Mouse (Mus musculus): ENCODE data around the gene Nt5dc2. TPM values are rescaled to one million over a fixed set of nuclear protein-coding genes. Genes with fewer than 3 reads are reported as not detected.

Gene Nt5dc2
- 558 and 609 TPM in 2 replicates for polyA plus RNA-seq (2016; fragmentation: Nextera tagmentation; extraction: Ambion mirVana)

- WGBS, result 6% methylated on average over 50 of the region's 63 CpGs
These were observed at the start of gene Nt5dc2 for GRCm38 (mm10) chr14:31130236-31131220. Gene Nt5dc2, plus strand, starts transcription at chr14:31131053.

GRCm38 (mm10) chr14:31081147-31081546 is 49.7 kb upstream of the Nt5dc2 start:
- DNase-seq (ENCODE audit: extremely low spot score, low spot score), result no peak
- Histone ChIP-seq H3K36me3 (replicated peaks) (peaks cover 97% of the 10 kb centered on the region), H3K27me3 (ENCODE audit: poor library complexity, severe bottlenecking) (no peaks in the 10 kb centered on the region), H3K9me3 (no peaks in the 10 kb centered on the region), H3K4me3 (no peak overlapping the region), H3K27ac (no peak overlapping the region), H3K4me1 (no peaks in the 10 kb centered on the region)

More at GRCm38 (mm10) chr14:31130236-31131220, at the start of gene Nt5dc2:
- peak; percentile 90 for DNase-seq (ENCODE audit: extremely low spot score, low spot score)
- Histone ChIP-seq H3K4me3 (peak within 1 kb of the TSS; percentile 98), H3K9me3 (no peaks in the 10 kb centered on the region), H3K36me3 (replicated peaks) (peaks cover 48% of the 10 kb centered on the region), H3K27me3 (ENCODE audit: poor library complexity, severe bottlenecking) (no peaks in the 10 kb centered on the region), H3K4me1 (peaks cover 74% of the 10 kb centered on the region), H3K27ac (peak within 1 kb of the TSS; percentile 98)

- H3K4me3 ChIP-seq, result no peak overlapping the region
- H3K27me3 ChIP-seq (ENCODE audit: poor library complexity, severe bottlenecking), result no peaks in the 10 kb centered on the region
- H3K9me3 ChIP-seq, result no peaks in the 10 kb centered on the region
- no peak for DNase-seq (ENCODE audit: extremely low spot score, low spot score)
- 88% methylated on average over 6 of the region's 6 CpGs for WGBS
- H3K36me3 ChIP-seq (replicated peaks), result peaks cover 99% of the 10 kb centered on the region
- H3K4me1 ChIP-seq, result no peaks in the 10 kb centered on the region
- no peak overlapping the region for H3K27ac ChIP-seq
These were observed 43.4 kb upstream of the Nt5dc2 start for GRCm38 (mm10) chr14:31087433-31087832.

GRCm38 (mm10) chr14:31088515-31088914 is 42.3 kb upstream of the Nt5dc2 start:
- Histone ChIP-seq H3K27ac (no peak overlapping the region), H3K9me3 (no peaks in the 10 kb centered on the region), H3K36me3 (replicated peaks) (peaks cover 99% of the 10 kb centered on the region), H3K27me3 (ENCODE audit: poor library complexity, severe bottlenecking) (no peaks in the 10 kb centered on the region), H3K4me1 (no peaks in the 10 kb centered on the region), H3K4me3 (no peak overlapping the region)
- WGBS, result 97% methylated on average over 2 of the region's 2 CpGs
- DNase-seq (ENCODE audit: extremely low spot score, low spot score), result no peak

GRCm38 (mm10) chr14:31089918-31090317 is 40.9 kb upstream of the Nt5dc2 start:
- peaks cover 100% of the 10 kb centered on the region for H3K36me3 ChIP-seq (replicated peaks)
- H3K27me3 ChIP-seq (ENCODE audit: poor library complexity, severe bottlenecking), result no peaks in the 10 kb centered on the region
- no peak overlapping the region for H3K4me3 ChIP-seq
- DNase-seq (ENCODE audit: extremely low spot score, low spot score), result no peak
- no peak overlapping the region for H3K27ac ChIP-seq
- H3K4me1 ChIP-seq, result no peaks in the 10 kb centered on the region
- H3K9me3 ChIP-seq, result no peaks in the 10 kb centered on the region
- WGBS, result 94% methylated on average over 1 of the region's 1 CpGs

- no peak overlapping the region for H3K4me3 ChIP-seq
- peaks cover 98% of the 10 kb centered on the region for H3K36me3 ChIP-seq (replicated peaks)
- WGBS, result 92% methylated on average over 2 of the region's 2 CpGs
These were observed 25.7 kb upstream of the Nt5dc2 start for GRCm38 (mm10) chr14:31105156-31105555.

GRCm38 (mm10) chr14:31110613-31111012 is 20.2 kb upstream of the Nt5dc2 start:
- Histone ChIP-seq H3K9me3 (no peaks in the 10 kb centered on the region), H3K36me3 (replicated peaks) (peaks cover 100% of the 10 kb centered on the region)
- WGBS, result 87% methylated on average over 3 of the region's 3 CpGs

More at GRCm38 (mm10) chr14:31105156-31105555, 25.7 kb upstream of the Nt5dc2 start:
- Histone ChIP-seq H3K27ac (no peak overlapping the region), H3K27me3 (ENCODE audit: poor library complexity, severe bottlenecking) (no peaks in the 10 kb centered on the region), H3K4me1 (no peaks in the 10 kb centered on the region), H3K9me3 (no peaks in the 10 kb centered on the region)
- DNase-seq (ENCODE audit: extremely low spot score, low spot score), result no peak

GRCm38 (mm10) chr14:31112187-31112586 is 18.7 kb upstream of the Nt5dc2 start:
- Histone ChIP-seq H3K27ac (no peak overlapping the region), H3K27me3 (ENCODE audit: poor library complexity, severe bottlenecking) (no peaks in the 10 kb centered on the region), H3K9me3 (no peaks in the 10 kb centered on the region), H3K36me3 (replicated peaks) (peaks cover 100% of the 10 kb centered on the region), H3K4me1 (no peaks in the 10 kb centered on the region), H3K4me3 (no peak overlapping the region)
- WGBS, result 93% methylated on average over 5 of the region's 5 CpGs
- DNase-seq (ENCODE audit: extremely low spot score, low spot score), result no peak

More at GRCm38 (mm10) chr14:31110613-31111012, 20.2 kb upstream of the Nt5dc2 start:
- Histone ChIP-seq H3K4me1 (no peaks in the 10 kb centered on the region), H3K27me3 (ENCODE audit: poor library complexity, severe bottlenecking) (no peaks in the 10 kb centered on the region), H3K4me3 (no peak overlapping the region), H3K27ac (no peak overlapping the region)
- DNase-seq (ENCODE audit: extremely low spot score, low spot score), result no peak

GRCm38 (mm10) chr14:31114011-31114410 is 16.8 kb upstream of the Nt5dc2 start:
- Histone ChIP-seq H3K4me1 (no peaks in the 10 kb centered on the region), H3K36me3 (replicated peaks) (peaks cover 100% of the 10 kb centered on the region), H3K27me3 (ENCODE audit: poor library complexity, severe bottlenecking) (no peaks in the 10 kb centered on the region), H3K27ac (no peak overlapping the region), H3K9me3 (no peaks in the 10 kb centered on the region), H3K4me3 (no peak overlapping the region)
- DNase-seq (ENCODE audit: extremely low spot score, low spot score), result no peak
- WGBS, result 89% methylated on average over 3 of the region's 3 CpGs

GRCm38 (mm10) chr14:31115522-31115921 is 15.3 kb upstream of the Nt5dc2 start:
- Histone ChIP-seq H3K9me3 (no peaks in the 10 kb centered on the region), H3K4me1 (no peaks in the 10 kb centered on the region), H3K27me3 (ENCODE audit: poor library complexity, severe bottlenecking) (no peaks in the 10 kb centered on the region), H3K27ac (no peak overlapping the region), H3K36me3 (replicated peaks) (peaks cover 95% of the 10 kb centered on the region), H3K4me3 (no peak overlapping the region)
- no peak for DNase-seq (ENCODE audit: extremely low spot score, low spot score)
- WGBS, result 79% methylated on average over 2 of the region's 2 CpGs

GRCm38 (mm10) chr14:31125106-31126075 is 5.5 kb upstream of the Nt5dc2 start:
- H3K4me1 ChIP-seq, result peaks cover 44% of the 10 kb centered on the region
- 69% methylated on average over 9 of the region's 9 CpGs for WGBS
- DNase-seq (ENCODE audit: extremely low spot score, low spot score), result peak; percentile 14
- H3K27me3 ChIP-seq (ENCODE audit: poor library complexity, severe bottlenecking), result no peaks in the 10 kb centered on the region
- H3K4me3 ChIP-seq, result 0 out of 2 replicates have a peak overlapping the region, but pooled peaks have one; percentile 20
- H3K27ac ChIP-seq, result peak overlapping the region; percentile 51; the same call in 1 of the 2 replicates
- peaks cover 64% of the 10 kb centered on the region for H3K36me3 ChIP-seq (replicated peaks)
- H3K9me3 ChIP-seq, result no peaks in the 10 kb centered on the region

GRCm38 (mm10) chr14:31126826-31127225 is 4.0 kb upstream of the Nt5dc2 start:
- DNase-seq (ENCODE audit: extremely low spot score, low spot score), result peak; percentile 13
- H3K9me3 ChIP-seq, result no peaks in the 10 kb centered on the region
- H3K27me3 ChIP-seq (ENCODE audit: poor library complexity, severe bottlenecking), result no peaks in the 10 kb centered on the region
- peaks cover 54% of the 10 kb centered on the region for H3K4me1 ChIP-seq
- H3K36me3 ChIP-seq (replicated peaks), result peaks cover 52% of the 10 kb centered on the region
- H3K27ac ChIP-seq, result no peak overlapping the region
- peak overlapping the region; percentile 78 for H3K4me3 ChIP-seq
- WGBS, result 94% methylated on average over 8 of the region's 8 CpGs
